Mouse (Mus musculus): ENCODE measurements around the gene Plk5. TPM values are rescaled to one million over a fixed set of nuclear protein-coding genes. Genes with fewer than 3 reads are reported as not detected.
A peak's percentile ranks its signal among the peaks of the same experiment; 100 is the strongest.

Gene Plk5
- polyA plus RNA-seq, 2 experiments: 0.09 to 0.10 TPM

- Histone ChIP-seq H3K4me3 (ENCODE audit: insufficient read depth in 1 of 2, low read depth in 2 of 2, low read length in 2 of 2) (peak overlapping the region in 1 of 2 experiments; percentile 90; a peak in 2 of 4 replicates), H3K36me3 (replicated peaks; ENCODE audit: control insufficient read depth, insufficient read depth, low read depth) (peaks cover 30% of the 10 kb centered on the region), H3K4me1 (replicated peaks; ENCODE audit: control insufficient read depth in 2 of 2, insufficient read depth in 2 of 2, low read length in 1 of 2) (peaks cover 17 to 19% of the 10 kb centered on the region in 2 experiments), H3K9me3 (ENCODE audit: control insufficient read depth, low read length) (no peaks in the 10 kb centered on the region), H3K27ac (peak overlapping the region; percentile 97), H3K9ac (replicated peaks) (peak overlapping the region; percentile 88), H3K27me3 (ENCODE audit: control insufficient read depth, insufficient read depth, low read length) (no peaks in the 10 kb centered on the region), H3K4me2 (ENCODE audit: low read depth) (peak overlapping the region; percentile 99)
- WGBS (ENCODE audit: insufficient replicate concordance): 71% methylated on average over 11 of the region's 11 CpGs
- no peak for ATAC-seq (ENCODE audit: insufficient read depth)
- DNase-seq (ENCODE audit: low read depth in 3 of 3, low spot score in 3 of 3): no peak
- TF ChIP-seq EP300 (IDR thresholded peaks at IDR 0.05; ENCODE audit: low read depth): no peak
- no peak for TF ChIP-seq CTCF (IDR thresholded peaks at IDR 0.05; ENCODE audit: low read depth)
Observed at GRCm38 (mm10) chr10:80396822-80397523, 40.7 kb downstream of the Plk5 start.

GRCm38 (mm10) chr10:80397524-80398173 is 41.4 kb downstream of the Plk5 start:
- no peak for TF ChIP-seq EP300 (IDR thresholded peaks at IDR 0.05; ENCODE audit: low read depth)
- TF ChIP-seq CTCF (IDR thresholded peaks at IDR 0.05; ENCODE audit: low read depth): no peak
- ATAC-seq (ENCODE audit: insufficient read depth) (no peak), DNase-seq (ENCODE audit: low read depth in 3 of 3, low spot score in 3 of 3) (no peak)
- Histone ChIP-seq H3K4me2 (ENCODE audit: low read depth) (peak overlapping the region; percentile 99), H3K27me3 (ENCODE audit: control insufficient read depth, insufficient read depth, low read length) (no peaks in the 10 kb centered on the region), H3K4me1 (replicated peaks; ENCODE audit: control insufficient read depth in 2 of 2, insufficient read depth in 2 of 2, low read length in 1 of 2) (peaks cover 17 to 19% of the 10 kb centered on the region in 2 experiments), H3K36me3 (replicated peaks; ENCODE audit: control insufficient read depth, insufficient read depth, low read depth) (peaks cover 27% of the 10 kb centered on the region), H3K9ac (replicated peaks) (peak overlapping the region; percentile 88), H3K4me3 (ENCODE audit: insufficient read depth in 1 of 2, low read depth in 2 of 2, low read length in 2 of 2) (peak overlapping the region; percentile 50 to 90), H3K9me3 (ENCODE audit: control insufficient read depth, low read length) (no peaks in the 10 kb centered on the region), H3K27ac (peak overlapping the region; percentile 97)
- 42% methylated on average over 8 of the region's 8 CpGs for WGBS (ENCODE audit: insufficient replicate concordance)

- ATAC-seq (ENCODE audit: insufficient read depth): no peak
- H3K9ac ChIP-seq (replicated peaks): peak overlapping the region; percentile 88
- H3K36me3 ChIP-seq (replicated peaks; ENCODE audit: control insufficient read depth, insufficient read depth, low read depth): peaks cover 27% of the 10 kb centered on the region
- WGBS (ENCODE audit: insufficient replicate concordance): 0% methylated on average over 1 of the region's 1 CpGs
- TF ChIP-seq CTCF (IDR thresholded peaks at IDR 0.05; ENCODE audit: low read depth) (no peak), EP300 (IDR thresholded peaks at IDR 0.05; ENCODE audit: low read depth) (no peak)
- H3K4me1 ChIP-seq (replicated peaks; ENCODE audit: control insufficient read depth in 2 of 2, insufficient read depth in 2 of 2, low read length in 1 of 2): peaks cover 17 to 19% of the 10 kb centered on the region in 2 experiments
- peak overlapping the region; percentile 57 to 90 for H3K4me3 ChIP-seq (ENCODE audit: insufficient read depth in 1 of 2, low read depth in 2 of 2, low read length in 2 of 2)
- H3K27me3 ChIP-seq (ENCODE audit: control insufficient read depth, insufficient read depth, low read length): no peaks in the 10 kb centered on the region
- no peaks in the 10 kb centered on the region for H3K9me3 ChIP-seq (ENCODE audit: control insufficient read depth, low read length)
- peak overlapping the region; percentile 99 for H3K4me2 ChIP-seq (ENCODE audit: low read depth)
- peak overlapping the region; percentile 97 for H3K27ac ChIP-seq
- DNase-seq (ENCODE audit: low read depth in 3 of 3, low spot score in 3 of 3): no peak
Observed at GRCm38 (mm10) chr10:80398174-80398535, 41.9 kb downstream of the Plk5 start.

- peak overlapping the region; percentile 64 to 90 for H3K4me3 ChIP-seq (ENCODE audit: insufficient read depth in 1 of 2, low read depth in 2 of 2, low read length in 2 of 2)
- peak overlapping the region; percentile 99 for H3K4me2 ChIP-seq (ENCODE audit: low read depth)
- ATAC-seq (ENCODE audit: insufficient read depth) (peak; percentile 80), DNase-seq (ENCODE audit: low read depth in 3 of 3, low spot score in 3 of 3) (peak; percentile 95 to 96 (median 96))
- no peaks in the 10 kb centered on the region for H3K9me3 ChIP-seq (ENCODE audit: control insufficient read depth, low read length)
- H3K27me3 ChIP-seq (ENCODE audit: control insufficient read depth, insufficient read depth, low read length): no peaks in the 10 kb centered on the region
- H3K4me1 ChIP-seq (replicated peaks; ENCODE audit: control insufficient read depth in 2 of 2, insufficient read depth in 2 of 2, low read length in 1 of 2): peaks cover 17 to 19% of the 10 kb centered on the region in 2 experiments
- TF ChIP-seq EP300 (IDR thresholded peaks at IDR 0.05; ENCODE audit: low read depth) (no peak), CTCF (IDR thresholded peaks at IDR 0.05; ENCODE audit: low read depth) (0 out of 2 replicates have a peak, but pooled peaks have one; percentile 25)
- H3K9ac ChIP-seq (replicated peaks): peak overlapping the region; percentile 95
- peaks cover 28% of the 10 kb centered on the region for H3K36me3 ChIP-seq (replicated peaks; ENCODE audit: control insufficient read depth, insufficient read depth, low read depth)
- WGBS (ENCODE audit: insufficient replicate concordance): under 1% methylated on average over 59 of the region's 59 CpGs
- peak overlapping the region; percentile 97 for H3K27ac ChIP-seq
Observed at GRCm38 (mm10) chr10:80398719-80399190, 42.5 kb downstream of the Plk5 start.

Measured in liver, embryonic 14.5 days (tissue).